Mouse (Mus musculus): ENCODE measurements around the gene Map4.
"Not testable (repeated sequence)": the region's sequence is repeated elsewhere in the genome, so short reads cannot be mapped to it uniquely, and the experiment has no call there.

Map4 gene

GRCm38 (mm10) chr9:110062861-110063260 is 131.6 kb downstream of the Map4 start:
- DNase-seq (ENCODE audit: low read depth, low spot score) = peak; percentile 15

- DNase-seq (ENCODE audit: low read depth, low spot score) = no peak
Observed at GRCm38 (mm10) chr9:110064641-110065040, 133.4 kb downstream of the Map4 start.

- no peak for DNase-seq (ENCODE audit: low read depth, low spot score)
Observed at GRCm38 (mm10) chr9:110068745-110069144, 137.5 kb downstream of the Map4 start.

GRCm38 (mm10) chr9:110070358-110070757 is 139.1 kb downstream of the Map4 start:
- no peak for DNase-seq (ENCODE audit: low read depth, low spot score)

- DNase-seq (ENCODE audit: low read depth, low spot score) = no peak
Observed at GRCm38 (mm10) chr9:110071011-110071410, 139.8 kb downstream of the Map4 start.

- peak; percentile 85 for DNase-seq (ENCODE audit: low read depth, low spot score)
Observed at GRCm38 (mm10) chr9:110071843-110072242, 140.6 kb downstream of the Map4 start.

GRCm38 (mm10) chr9:110076468-110076867 is 145.2 kb downstream of the Map4 start:
- not testable (repeated sequence) for DNase-seq (ENCODE audit: low read depth, low spot score)

- DNase-seq (ENCODE audit: low read depth, low spot score) = no peak
Observed at GRCm38 (mm10) chr9:110081066-110081465, 149.8 kb downstream of the Map4 start.

GRCm38 (mm10) chr9:110084201-110084964 is 153.1 kb downstream of the Map4 start:
- DNase-seq (ENCODE audit: low read depth, low spot score) = no peak

GRCm38 (mm10) chr9:110085693-110086092 is 154.4 kb downstream of the Map4 start:
- DNase-seq (ENCODE audit: low read depth, low spot score) = no peak

GRCm38 (mm10) chr9:110093303-110093702 is 162.0 kb downstream of the Map4 start:
- peak; percentile 25 for DNase-seq (ENCODE audit: low read depth, low spot score)

- DNase-seq (ENCODE audit: low read depth, low spot score) = no peak
Observed at GRCm38 (mm10) chr9:110094761-110095160, 163.5 kb downstream of the Map4 start.

- no peak for DNase-seq (ENCODE audit: low read depth, low spot score)
Observed at GRCm38 (mm10) chr9:110097791-110098190, 166.5 kb downstream of the Map4 start.

GRCm38 (mm10) chr9:110100627-110101600 is 169.7 kb downstream of the Map4 start:
- peak; percentile 95 for DNase-seq (ENCODE audit: low read depth, low spot score)

- DNase-seq (ENCODE audit: low read depth, low spot score) = no peak
Observed at GRCm38 (mm10) chr9:110116353-110116976, 185.2 kb downstream of the Map4 start.

GRCm38 (mm10) chr9:110116977-110117778 is 185.9 kb downstream of the Map4 start, which contains the start of gene Smarcc1:
TSS of gene Smarcc1 (plus strand) at chr9:110117708.
- DNase-seq (ENCODE audit: low read depth, low spot score) = peak; percentile 87

- DNase-seq (ENCODE audit: low read depth, low spot score) = no peak
Observed at GRCm38 (mm10) chr9:110117779-110118139, 186.5 kb downstream of the Map4 start, which contains the start of gene Dhx30. TSS of gene Dhx30 (minus strand) at chr9:110117830.

- no peak for DNase-seq (ENCODE audit: low read depth, low spot score)
Observed at GRCm38 (mm10) chr9:110118249-110118648, 187.0 kb downstream of the Map4 start.

- DNase-seq (ENCODE audit: low read depth, low spot score) = no peak
Observed at GRCm38 (mm10) chr9:110121424-110121823, 190.2 kb downstream of the Map4 start.

GRCm38 (mm10) chr9:110123322-110123721 is 192.1 kb downstream of the Map4 start:
- no peak for DNase-seq (ENCODE audit: low read depth, low spot score)

GRCm38 (mm10) chr9:110124008-110124540 is 192.8 kb downstream of the Map4 start:
- DNase-seq (ENCODE audit: low read depth, low spot score) = not testable (repeated sequence)
